Mouse (Mus musculus): ENCODE results near the gene Prl2c2. TPM values are rescaled to one million over a fixed set of nuclear protein-coding genes. Genes with fewer than 3 reads are reported as not detected.

Prl2c2 gene
- polyA plus RNA-seq (2015; fragmentation: Illumina TruSeq; extraction: RNeasy Lipid Tissue Mini Kit (QIAGEN cat#74804); ENCODE audit: insufficient read depth, low replicate concordance), result not detected

DNA sequence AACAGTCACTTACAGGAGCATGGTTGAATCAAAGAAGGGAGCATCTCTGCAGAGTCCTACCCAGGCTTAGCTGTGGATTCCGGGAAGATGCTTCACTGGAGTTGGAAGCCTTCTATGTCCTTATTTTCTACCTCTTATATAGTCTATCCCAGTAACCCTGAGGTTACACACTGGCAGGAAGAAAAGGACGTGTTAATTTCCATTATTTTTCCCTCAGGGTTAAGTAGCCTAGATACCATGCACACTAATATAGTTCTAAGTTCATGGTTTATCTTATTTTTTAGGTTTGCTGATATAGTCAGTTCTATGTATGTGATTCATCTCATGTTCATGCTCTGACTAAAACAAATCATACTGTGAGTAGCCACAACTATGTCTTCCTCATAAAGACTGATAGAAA, at the start of gene Prl2c2:
Prl2c2 (minus strand) TSS at position 101 of the 400 bp plus-strand sequence.

Other genes with a start within 250 kb of the Prl2c2 start
- gene Prl2c3, start 205.3 kb downstream of the Prl2c2 start, polyA plus RNA-seq (2015; fragmentation: Illumina TruSeq; extraction: RNeasy Lipid Tissue Mini Kit (QIAGEN cat#74804); ENCODE audit: insufficient read depth, low replicate concordance), result not detected
- gene Prl2c5, start 177.3 kb upstream of the Prl2c2 start, polyA plus RNA-seq (2015; fragmentation: Illumina TruSeq; extraction: RNeasy Lipid Tissue Mini Kit (QIAGEN cat#74804); ENCODE audit: insufficient read depth, low replicate concordance), result not detected

All from spleen, adult 10 weeks (tissue).